Mouse (Mus musculus) cerebellum, adult 9-11 months (tissue): ENCODE data around the gene Hpf1.

Source experiments
- DNase-seq: peaks from one replicate; pipeline ENCODE4 v3.0.0; 2022

Hpf1 gene

DNA sequence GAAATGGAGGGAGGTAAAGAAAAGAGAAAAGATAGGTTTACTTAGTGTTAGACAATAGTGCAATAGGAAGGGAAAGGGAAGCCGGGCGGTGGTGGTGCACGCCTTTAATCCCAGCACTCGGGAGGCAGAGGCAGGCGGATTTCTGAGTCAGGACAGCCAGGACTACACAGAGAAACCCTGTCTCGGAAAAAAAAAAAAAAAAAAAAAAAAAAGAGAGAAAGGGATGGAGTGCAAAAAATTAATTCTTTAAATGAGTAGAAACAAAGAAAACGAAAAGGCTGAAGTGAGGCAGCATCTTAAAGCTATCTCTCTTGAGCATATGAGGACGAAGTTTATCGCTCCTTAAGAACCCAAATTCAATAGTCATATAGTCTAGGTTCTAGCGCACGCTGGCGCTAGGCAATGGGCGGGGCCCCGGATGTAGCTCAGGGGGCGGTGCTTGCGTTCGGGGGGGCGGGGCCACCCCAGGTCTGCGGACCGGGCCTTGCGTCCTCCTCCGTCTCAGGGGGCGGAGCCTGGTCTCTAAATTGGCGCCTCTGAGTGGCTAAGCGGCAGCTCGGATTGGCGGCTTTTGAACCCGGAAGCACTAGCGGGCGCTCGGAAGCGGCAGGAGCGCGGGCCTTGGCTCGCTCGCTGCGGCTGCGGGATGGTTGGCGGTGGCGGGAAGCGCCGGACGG is at the start of gene Hpf1:
Hpf1 (plus strand) TSS at position 576 of the 677 bp plus-strand sequence.
- DNase-seq: peak; percentile 96

DNA sequence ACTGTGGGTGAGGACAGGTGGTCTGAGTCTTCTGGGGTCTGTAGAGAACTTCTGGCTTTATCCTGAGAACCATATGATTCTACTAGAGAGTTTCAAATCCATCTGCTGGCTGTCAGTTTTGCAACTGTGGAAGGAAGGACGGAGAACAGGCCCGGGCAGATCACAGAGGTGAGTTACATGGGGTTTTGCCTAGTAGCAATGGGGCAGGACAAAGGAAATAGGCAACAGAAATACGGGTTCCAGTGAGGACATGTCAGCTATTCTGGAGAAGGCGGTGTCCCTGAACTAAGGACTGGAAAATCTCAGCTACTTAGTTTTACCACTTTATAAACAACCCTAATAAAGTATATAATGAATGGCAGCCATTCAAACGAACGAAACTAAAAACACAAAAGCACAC is 47.8 kb upstream of the Hpf1 start:
- no peak for DNase-seq

DNA sequence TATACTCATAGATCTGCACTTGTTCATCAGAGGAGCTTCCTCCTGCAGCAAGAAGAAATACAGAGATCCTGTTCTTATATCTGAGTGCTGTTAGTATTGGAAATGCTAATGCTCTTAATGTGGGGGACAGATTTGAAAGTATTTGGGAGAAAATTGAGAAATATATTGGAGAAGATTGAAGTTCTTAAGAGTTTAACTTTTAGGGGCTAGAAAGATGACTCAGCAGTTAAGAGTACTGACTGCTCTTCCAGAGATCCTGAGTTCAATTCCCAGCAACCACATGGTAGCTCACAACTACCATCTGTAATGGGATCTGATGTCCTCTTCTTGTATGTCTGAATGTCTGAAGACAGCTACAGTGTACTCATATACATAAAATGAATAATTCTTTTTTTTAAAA is 32.7 kb upstream of the Hpf1 start:
- no peak for DNase-seq

DNA sequence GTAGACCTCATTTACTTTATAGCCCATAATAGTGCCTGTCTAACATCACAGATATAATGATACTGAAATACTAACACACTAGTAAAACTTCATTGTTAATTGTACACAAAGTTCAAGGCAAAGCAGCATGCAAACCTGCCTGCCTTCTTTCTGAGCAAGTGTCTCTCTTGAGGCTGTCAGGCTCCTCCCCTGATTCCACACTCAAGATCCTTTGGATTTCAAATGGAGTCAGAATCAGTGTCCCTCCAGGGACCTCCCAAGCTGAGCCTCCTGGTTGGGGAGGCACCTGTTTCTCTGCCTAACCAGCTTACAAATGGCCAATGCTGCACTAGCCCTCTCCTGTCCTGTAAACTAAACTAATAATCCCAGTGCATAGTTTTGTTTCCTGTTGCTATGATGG is 32.1 kb upstream of the Hpf1 start:
- DNase-seq: no peak

DNA sequence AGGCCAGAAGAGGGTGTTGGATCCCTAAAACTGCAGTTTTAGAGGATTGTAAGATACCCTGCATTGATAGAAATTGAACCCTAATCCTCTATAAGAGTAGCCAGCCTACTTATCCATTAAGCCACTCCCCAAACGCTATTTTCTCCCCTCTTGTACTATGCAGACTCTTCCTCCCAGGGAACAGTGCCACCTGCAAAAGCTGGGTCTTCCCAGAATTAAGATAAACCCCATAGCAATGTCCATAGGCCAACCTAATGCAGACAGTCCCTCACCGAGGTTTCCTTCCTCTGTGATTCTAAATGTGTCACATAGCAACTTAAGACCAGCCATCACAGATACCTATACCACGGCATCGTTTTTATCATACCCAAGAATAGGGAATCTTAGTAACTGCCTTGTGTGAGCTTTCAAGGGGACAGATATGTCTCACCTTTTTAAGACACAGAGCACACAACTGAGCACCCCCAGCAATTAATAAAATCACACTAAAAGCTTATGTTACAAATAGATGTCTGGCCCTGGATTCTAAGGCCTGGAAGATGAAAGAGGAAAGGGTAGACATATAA is 31.2 kb upstream of the Hpf1 start:
- no peak for DNase-seq

DNA sequence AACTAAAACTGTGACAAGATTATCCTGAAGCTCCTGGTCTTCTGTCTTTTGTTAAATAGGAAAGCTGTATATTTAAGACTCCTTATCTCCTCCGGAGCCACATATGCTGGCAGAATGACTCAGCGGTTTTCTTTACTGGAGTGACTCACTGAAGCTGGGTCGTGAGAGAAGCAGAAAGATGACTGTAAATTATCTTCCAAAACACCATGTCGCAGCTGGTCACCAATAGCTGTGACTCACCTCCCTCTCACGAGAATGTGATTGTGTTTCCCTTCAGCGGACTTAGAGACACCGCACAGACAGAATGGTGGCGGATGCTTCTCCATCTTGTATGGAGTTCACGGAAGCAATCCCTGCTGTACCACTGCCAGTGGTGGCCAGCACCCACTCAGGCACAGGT is 30.6 kb upstream of the Hpf1 start:
- no peak for DNase-seq

DNA sequence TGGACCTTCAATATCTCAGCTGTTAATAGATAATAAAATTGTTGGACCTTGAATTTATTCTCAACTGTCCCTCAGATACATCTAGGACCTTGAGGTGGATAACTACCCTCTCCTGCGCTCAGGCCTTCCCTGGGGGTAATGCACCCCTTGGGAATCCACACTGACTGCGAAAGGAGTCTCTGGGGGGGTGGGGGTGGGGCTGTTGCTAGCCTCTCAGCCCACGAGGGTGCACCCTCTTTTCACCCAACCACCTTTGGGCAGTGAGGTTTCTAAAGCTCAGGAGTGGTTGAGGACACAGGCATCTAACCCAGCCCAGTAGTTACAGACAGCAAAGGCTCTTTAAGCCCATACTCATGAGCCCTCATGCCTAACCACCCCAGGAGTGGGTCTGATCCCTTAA is 29.5 kb upstream of the Hpf1 start:
- DNase-seq: no peak

DNA sequence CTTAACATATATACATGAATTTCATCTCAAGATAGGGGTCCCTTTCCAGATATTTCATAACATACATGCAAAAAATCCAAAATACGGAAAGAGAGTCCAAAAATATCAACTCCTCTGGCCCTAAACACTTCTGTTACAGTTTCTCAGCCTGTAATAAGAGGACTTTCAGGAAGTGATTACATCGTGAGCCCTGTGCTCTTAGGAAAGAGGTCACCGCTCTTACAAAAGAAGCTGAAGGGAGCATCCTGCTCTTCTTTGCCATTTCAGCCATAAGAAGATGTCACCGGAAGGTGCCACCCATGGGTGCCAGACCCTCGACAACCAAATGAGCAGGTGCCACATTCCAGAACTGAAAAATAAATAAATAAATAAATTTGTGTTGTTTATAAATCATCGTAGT is 28.4 kb upstream of the Hpf1 start:
- no peak for DNase-seq

DNA sequence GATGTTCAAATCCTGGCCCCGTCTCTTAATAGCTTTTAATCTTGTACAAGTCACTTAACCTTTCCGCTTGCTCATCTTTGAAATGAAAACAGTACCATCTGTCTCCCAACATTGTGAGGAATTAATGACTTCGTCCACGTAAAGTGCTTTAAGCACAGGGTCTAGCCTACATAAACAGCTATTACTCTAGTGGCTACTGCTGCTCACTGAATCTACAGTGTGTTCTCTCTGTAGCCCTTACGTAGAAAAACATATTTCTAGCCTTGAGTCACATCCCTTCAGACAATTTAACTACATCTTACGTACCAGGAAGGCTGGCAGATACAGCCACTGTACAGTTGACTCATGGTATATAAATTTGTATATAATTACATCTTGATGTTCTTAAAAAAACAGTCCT is 25.3 kb upstream of the Hpf1 start:
- no peak for DNase-seq

DNA sequence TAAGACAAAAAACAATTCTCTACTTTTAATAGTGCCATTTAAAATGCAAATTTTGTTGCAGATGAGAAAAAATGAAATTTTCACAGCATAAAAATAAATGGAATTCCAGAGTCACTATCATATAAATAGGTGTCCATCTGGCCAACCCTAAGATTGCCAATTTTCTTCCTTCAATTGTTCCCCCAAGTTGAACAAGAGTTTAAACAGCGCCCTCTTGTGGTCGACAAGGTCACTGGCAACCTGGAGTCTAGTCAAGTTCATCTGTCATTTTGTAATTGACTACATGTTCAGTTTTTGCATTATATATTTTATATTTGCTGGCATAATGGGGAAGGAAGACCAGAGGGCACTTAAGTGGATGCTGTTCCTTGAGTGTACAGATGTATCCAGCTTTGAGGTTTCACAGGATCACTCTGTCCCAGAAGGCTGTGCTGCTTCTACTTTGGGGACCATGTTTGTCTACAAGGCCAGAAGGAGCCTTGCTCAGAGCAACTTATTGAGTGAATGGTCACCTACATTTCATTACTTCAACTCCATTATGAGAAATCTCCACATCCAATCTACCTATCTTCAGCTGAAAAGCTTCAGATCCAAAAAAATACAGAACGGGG is 24.6 kb upstream of the Hpf1 start:
- DNase-seq: peak; percentile 80

DNA sequence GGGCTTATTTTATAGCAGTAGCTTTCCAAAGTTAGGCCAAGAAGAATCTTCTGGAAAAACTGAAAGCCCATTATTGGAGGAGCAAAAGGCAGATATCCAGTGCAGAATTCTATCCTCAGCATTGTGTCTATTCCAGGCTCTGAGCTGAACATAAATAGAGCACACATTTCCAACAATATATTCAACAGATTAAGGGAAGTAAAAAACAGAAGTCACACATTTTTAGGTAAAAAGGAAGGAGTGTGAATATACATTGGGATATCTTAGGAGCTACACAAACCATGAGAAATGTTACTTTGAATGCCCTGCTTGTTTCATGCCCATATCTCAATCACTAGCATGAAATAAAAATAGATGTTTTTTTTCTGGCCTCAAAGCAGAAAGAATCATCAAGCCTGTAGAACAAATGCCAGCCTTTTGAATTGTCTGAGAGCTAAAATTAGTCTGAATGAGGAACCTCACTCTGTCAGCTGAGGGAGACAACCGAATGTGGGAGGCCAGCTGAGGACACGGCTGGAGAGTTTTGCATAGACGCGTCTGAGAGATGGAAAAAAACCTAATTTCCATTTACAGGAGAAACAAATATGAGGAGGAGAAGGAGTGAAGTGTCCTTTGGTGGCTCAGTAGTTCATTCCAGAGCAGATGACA is 22.6 kb upstream of the Hpf1 start:
- no peak for DNase-seq

DNA sequence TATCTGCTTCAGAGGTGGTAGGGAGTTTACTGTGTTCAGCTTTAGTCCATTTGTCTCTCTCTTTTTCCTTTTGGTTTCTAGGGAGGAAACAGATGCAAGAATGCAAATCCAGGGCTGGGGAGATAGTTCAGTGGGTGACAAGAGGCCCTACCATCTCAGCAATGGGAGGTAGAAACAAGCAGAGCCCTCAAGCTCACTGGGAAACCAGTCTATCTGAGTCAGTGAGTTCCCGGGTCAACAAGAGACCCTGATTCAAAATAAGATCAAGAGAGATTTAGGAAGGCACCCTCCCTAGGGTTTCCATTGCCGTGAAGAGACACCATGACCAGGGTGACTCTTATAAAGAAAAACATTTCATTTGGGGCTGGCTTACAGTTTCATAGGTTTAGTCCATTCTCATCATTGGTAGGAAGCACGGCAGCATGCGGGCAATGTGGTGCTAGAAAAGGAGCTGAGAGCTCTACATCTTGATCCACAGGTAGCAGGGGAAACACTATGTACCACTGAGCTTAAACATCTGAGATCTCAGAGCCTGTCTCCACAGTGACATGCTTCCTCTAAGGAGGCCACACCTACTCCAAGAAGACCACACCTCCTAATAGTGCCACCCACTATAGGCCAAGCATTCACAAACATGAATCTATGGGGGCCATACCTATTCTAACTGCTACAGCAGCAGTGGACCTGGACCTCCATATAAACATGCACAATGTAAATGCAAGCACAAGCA is 21.8 kb upstream of the Hpf1 start:
- DNase-seq: no peak

DNA sequence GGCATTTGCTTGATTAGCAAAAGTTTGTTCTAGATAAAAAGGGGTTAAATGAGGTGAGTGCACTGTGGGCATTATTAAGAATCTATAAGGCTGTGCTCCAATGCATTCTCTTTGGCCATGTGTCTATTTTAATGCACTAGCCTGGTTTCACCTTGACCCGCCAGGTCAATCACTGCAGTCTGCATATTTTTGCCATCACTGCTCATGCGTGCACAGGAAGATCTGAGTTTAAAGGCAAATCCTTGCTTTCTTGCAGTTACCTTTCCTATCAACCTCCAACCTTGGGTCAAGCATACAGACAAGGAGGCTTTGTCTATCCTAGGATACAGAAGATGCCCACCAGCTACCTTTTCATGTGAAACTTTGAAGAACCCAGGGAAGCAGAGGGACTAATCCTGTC is 20.5 kb upstream of the Hpf1 start:
- DNase-seq: no peak

DNA sequence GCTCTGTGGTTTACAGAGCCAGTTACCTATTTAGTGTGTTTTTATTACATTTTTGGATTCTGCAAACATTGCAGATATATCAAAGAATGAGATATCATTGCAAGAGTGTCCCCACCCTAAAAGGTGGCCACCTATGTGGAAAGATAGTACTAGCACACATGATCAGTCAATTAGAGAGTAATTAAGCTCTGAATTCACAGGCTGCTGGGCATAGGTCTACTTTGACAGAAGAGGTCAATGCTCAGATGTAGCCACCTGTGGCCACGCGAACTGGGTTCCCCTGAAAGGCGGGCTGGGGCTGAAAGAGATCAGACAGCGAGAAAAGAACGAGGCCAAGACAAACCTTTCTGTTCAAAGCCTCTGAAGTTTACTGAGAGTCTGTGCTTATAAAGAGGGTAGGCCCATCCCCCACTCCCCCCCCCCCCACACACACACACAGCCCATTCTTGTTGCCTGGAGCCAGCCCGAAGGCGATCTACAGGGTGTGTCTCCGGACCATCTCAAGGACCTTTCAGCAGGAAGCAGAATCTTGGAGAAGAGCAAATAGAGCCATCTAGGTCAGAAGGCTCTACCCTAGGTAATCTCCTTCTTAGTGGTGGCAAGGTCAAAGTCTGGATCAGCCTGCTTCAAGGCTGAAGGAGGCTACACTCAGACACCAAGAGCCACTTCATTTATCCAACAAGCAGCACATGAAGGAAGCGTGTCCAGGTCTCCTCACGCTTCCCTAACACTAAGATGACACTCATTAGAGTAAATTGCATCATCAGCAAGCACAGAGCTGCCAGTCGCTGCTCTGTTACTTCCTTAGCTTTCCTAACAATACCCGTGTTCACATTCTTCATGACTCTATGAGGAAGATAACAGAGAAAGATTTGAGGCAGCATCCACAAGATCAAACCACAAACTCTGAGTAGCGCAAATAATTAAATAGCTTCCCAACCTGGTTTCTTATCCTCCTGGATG is 19.7 kb upstream of the Hpf1 start:
- no peak for DNase-seq

DNA sequence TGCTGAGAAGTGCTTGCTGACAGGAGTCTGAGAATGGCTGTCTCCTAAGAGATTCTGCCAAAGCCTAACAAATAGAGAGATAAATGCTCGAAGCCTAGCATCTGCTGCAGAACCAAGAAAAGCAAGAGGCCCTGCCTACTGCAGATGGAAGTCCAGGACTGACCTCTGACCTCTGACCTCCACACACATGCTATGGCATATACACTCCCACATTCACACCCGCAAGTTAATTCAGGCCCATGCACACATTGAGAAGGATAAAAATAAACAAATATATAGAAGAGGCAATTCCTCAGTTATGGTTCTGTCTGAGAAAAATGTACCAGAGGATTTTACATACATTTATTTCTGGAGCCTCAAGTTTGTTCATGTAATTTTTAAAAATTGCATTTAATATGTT is 11.6 kb upstream of the Hpf1 start:
- no peak for DNase-seq

DNA sequence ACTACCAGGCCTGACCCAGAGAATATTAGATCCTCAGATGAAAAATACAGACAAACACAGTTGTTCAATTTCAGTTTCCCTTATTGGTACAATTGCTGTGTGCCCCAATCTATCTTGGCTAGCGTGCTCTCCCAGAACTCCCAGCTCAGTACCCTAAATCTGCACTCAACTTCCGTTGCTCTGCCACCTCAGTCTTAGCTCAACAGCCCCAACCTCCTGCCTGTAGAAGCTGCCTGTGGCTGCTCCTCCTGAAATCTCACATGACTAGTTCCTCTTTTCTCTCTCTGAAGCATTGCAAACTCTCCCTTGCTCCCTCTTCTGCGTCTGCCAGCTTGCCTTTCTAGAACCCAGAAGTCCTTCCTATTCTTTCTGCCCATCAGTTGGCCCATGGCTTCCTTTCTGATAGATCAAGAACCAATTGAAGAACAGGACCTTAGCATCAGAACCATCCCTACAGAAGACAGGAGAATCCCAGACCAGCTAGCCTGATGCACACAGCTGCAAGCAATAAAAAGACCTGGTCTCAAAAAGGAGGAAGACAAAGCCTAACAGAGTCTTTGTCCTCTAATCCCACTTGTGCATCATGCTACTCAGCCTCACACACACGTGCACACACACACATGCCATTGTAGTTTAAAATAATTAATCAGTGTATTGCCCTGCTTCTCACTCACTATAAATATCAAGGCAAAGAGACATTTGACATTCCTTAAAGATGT is 6.6 kb upstream of the Hpf1 start:
- DNase-seq: no peak

DNA sequence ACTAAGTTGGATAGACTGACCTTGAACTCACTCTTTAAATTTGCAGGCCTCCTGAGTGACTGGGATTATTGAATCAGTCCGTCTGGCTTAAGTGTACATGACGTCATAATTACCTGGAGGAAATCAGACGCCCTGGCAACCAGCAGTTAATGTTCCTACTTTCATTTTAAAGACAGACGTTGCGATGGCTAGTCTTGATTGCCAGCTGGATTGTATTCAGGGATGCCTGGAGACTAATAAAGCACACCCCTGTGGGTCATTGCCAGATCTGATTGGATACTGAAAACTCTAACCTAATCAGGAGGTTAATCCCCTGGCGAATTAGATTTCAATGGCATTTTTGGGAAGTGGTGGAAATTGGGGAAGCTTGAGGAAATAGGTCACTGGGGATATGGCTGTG is 3.5 kb upstream of the Hpf1 start:
- DNase-seq: no peak

DNA sequence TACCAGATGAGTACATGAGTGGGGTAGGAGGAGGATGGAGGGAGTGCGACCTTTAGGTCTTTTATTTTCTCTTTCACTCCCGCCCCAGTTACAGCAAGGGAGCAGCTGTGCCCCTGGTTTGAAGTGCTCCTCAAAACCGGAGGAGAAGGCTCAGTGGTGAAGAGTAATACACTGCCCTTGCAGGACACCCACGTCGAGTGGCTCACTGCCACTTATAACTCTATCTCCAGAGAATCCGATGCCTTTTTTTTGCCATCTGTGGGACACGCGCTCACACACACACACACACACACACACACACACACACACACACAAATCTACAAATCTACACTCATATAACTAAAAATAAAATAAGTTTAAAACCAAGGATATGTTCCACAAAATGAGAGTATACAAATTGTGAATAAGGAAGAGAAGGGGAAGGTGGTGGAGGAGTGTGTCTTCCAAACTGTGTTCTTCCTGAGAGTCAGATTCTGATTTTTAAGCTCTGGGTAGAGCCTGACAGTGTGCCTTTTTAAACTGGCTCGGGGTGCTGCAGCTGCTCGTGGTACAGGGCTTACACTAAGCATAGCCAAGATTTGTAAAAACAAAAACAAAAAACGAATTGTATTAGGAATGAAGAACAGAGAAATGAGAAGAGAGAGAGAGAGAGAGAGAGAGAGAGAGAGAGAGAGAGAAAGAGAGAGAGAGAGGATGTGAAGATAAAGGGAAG is 931 bp upstream of the Hpf1 start:
- no peak for DNase-seq

DNA sequence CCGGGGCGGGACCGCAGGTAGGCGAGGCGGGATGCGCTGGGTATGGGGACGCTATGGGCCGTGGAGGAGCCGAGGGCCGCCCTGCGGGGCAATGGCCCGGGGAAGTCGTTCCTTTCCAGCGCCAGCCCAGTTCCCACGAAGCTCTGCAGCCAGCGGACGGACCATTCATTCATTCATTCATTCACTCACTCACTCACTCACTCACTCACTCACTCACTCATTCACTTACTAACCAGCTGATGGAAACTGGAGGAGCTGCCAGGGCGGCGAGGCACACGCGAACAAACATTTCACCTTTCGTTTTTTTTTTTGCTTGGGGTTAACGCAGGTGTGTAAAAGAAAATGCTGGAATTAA is 279 bp downstream of the Hpf1 start:
- DNase-seq: no peak

DNA sequence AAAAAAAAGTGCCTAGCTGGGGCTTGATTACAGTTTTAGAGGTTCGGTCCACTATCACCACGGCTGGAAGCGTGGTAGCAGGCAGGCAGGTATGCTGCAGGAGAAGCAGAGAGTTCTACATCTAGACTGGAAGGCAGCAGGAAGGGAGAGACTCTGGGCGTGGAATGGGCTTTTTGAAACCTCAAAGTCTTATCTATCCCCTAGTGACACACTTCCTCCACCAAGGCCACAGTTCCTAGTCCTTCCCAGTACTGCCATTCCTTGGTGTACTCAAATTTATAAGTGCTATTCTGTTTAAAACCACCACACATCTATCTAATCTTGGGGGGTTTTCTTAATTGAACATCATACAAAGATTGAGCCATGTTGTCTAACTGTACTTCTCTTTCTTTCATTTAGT is 1.5 kb downstream of the Hpf1 start:
- DNase-seq: no peak

DNA sequence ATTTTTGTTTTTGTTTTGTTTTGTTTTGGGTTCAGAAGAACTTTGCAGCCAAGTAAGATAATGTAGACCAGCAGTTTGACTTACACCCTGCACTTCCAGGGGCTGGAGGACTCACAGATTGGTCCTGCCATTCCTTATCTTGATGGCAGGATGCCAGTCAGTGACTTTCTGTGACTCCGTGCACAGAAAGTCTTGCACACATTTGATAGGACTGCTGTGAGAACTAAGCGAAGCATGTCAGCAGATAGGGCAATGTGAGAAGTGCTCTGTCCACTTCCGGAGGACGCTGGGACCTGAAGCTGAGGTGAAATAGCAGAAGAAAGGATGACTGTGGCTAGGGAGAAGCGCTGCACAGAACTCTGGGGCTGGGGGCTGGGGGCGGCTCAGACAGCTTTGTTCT is 5.7 kb downstream of the Hpf1 start:
- DNase-seq: no peak
